Mouse (Mus musculus) E14TG2a.4 (cell line): ENCODE data around the gene Coq8b.
A peak's percentile ranks its signal among the peaks of the same experiment; 100 is the strongest.

Source experiments
- H3K27me3 ChIP-seq: 2 replicates; pipeline ENCODE4 v1.6.1; 2014; ENCODE audit warnings: low read length, control low read depth; ENCODE audit not compliant: insufficient read depth
- H3K36me3 ChIP-seq: 2 replicates; pipeline ENCODE4 v1.6.1; 2014; ENCODE audit warnings: low read length, control low read depth; ENCODE audit not compliant: insufficient read depth
- H3K4me1 ChIP-seq: replicated peaks from 2 replicates; pipeline ENCODE4 v1.6.1; 2014; ENCODE audit warnings: low read depth, low read length, control low read depth
- H3K4me3 ChIP-seq: replicated peaks from 2 replicates; pipeline ENCODE4 v1.5.1; 2014; ENCODE audit warnings: mild to moderate bottlenecking, low read length
- H3K9me3 ChIP-seq: 2 replicates; pipeline ENCODE4 v1.6.1; 2014; ENCODE audit warnings: low read length, control low read depth
- CTCF ChIP-seq: conservative IDR thresholded peaks from 2 replicates; pipeline ENCODE4 v1.5.1; 2014; ENCODE audit warnings: low read length
- NANOG ChIP-seq: IDR thresholded peaks from 2 replicates; pipeline ENCODE4 v1.6.1; 2014; ENCODE audit warnings: borderline replicate concordance, low read length, mixed read lengths
- POU5F1 ChIP-seq: IDR thresholded peaks from 2 replicates; pipeline ENCODE4 v1.6.1; 2014; ENCODE audit warnings: low read length, borderline replicate concordance

Coq8b gene

DNA sequence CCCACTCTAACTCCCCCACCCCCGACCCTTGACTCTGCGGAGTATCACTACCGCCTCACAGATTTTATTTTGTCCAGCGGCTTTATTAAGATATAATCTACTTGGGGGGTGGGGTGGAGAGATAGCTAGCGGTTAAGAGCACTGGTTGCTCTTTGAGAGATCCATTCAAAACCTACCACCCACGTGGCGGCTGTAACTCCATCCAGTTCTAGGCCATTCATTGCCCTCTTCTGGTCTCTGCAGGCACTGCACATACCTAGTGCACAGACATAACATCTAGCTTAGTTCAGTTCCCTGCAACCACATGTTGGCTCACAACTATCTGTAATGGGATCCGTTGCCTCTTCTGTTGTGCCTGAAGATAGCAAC, 52.9 kb downstream of the Coq8b start:
- peaks cover 42% of the 10 kb centered on the region for H3K4me1 ChIP-seq
- peak; percentile 56 for TF ChIP-seq CTCF
- no peak for TF ChIP-seq POU5F1
- TF ChIP-seq NANOG: no peak
- H3K9me3 ChIP-seq: peaks cover 4% of the 10 kb centered on the region; the same call in 1 of the 2 replicates
- H3K4me3 ChIP-seq: peak overlapping the region; percentile 74
- H3K27me3 ChIP-seq: no peaks in the 10 kb centered on the region
- peaks cover 11% of the 10 kb centered on the region for H3K36me3 ChIP-seq

- peaks cover 19% of the 10 kb centered on the region for H3K4me1 ChIP-seq
- peaks cover 4% of the 10 kb centered on the region; the same call in 1 of the 2 replicates for H3K9me3 ChIP-seq
- TF ChIP-seq NANOG: no peak
- peak; percentile 29 for TF ChIP-seq CTCF
- H3K4me3 ChIP-seq: no peak overlapping the region
- no peaks in the 10 kb centered on the region for H3K36me3 ChIP-seq
- H3K27me3 ChIP-seq: no peaks in the 10 kb centered on the region
Measured at GRCm38 (mm10) chr7:27288732-27289131, 55.9 kb downstream of the Coq8b start.

DNA sequence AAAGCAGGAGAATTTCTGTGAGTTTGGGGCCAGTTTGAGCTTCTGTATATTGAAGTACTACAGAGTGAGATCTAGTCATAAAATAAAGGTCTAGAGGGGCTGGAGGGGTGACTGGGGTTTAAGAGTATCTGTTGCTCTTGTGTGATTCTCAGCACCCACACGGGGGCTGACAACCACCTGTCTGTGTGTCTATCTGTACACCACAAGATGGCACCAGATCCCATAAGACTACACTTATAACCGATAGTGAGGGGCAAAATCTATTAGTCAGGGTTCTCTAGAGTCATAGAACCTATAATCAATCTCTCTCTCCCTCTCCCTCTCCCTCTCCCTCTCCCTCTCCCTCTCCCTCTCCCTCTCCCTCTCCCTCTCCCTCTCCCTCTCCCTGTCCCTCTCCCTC, 57.7 kb downstream of the Coq8b start:
- H3K36me3 ChIP-seq: no peaks in the 10 kb centered on the region
- peak; percentile 42 for TF ChIP-seq CTCF
- TF ChIP-seq POU5F1: no peak
- H3K9me3 ChIP-seq: peaks cover 4% of the 10 kb centered on the region; the same call in 1 of the 2 replicates
- H3K27me3 ChIP-seq: no peaks in the 10 kb centered on the region
- H3K4me1 ChIP-seq: peaks cover 5% of the 10 kb centered on the region
- H3K4me3 ChIP-seq: no peak overlapping the region

- Histone ChIP-seq H3K4me1 (no peaks in the 10 kb centered on the region), H3K27me3 (no peaks in the 10 kb centered on the region), H3K36me3 (no peaks in the 10 kb centered on the region), H3K9me3 (peaks cover 4% of the 10 kb centered on the region; the same call in 1 of the 2 replicates), H3K4me3 (no peak overlapping the region)
- TF ChIP-seq NANOG: no peak
- TF ChIP-seq CTCF: no peak
- TF ChIP-seq POU5F1: no peak
Measured at GRCm38 (mm10) chr7:27291795-27292466, 59.1 kb downstream of the Coq8b start.

- Histone ChIP-seq H3K27me3 (no peaks in the 10 kb centered on the region), H3K4me1 (peaks cover 25% of the 10 kb centered on the region), H3K4me3 (no peak overlapping the region), H3K36me3 (no peaks in the 10 kb centered on the region), H3K9me3 (no peaks in the 10 kb centered on the region; the same call in 1 of the 2 replicates)
- TF ChIP-seq CTCF (no peak), NANOG (no peak), POU5F1 (no peak)
Measured at GRCm38 (mm10) chr7:27295956-27296355, 63.1 kb downstream of the Coq8b start.

DNA sequence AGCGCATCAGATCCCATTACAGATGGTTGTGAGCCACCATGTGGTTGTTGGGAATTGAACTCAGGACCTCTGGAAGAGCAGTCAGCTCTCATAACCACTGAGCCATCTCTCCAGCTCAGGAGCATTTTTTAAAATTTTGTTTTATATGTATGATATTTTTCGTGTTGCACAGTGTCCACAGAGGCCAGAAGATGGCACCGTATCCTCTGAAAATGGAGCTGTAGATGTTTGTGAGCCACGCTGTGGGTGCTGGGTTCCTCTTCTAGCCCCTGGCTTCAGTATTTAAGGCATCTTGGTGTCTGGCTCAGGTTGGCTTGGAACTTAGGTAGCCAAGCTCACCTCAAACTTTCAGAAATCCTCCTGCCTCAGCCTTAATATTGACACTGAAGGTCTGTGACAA, 63.7 kb downstream of the Coq8b start:
- peaks cover 25% of the 10 kb centered on the region for H3K4me1 ChIP-seq
- no peak overlapping the region for H3K4me3 ChIP-seq
- H3K27me3 ChIP-seq: no peaks in the 10 kb centered on the region
- TF ChIP-seq NANOG (no peak), CTCF (no peak), POU5F1 (no peak)
- no peaks in the 10 kb centered on the region for H3K36me3 ChIP-seq
- H3K9me3 ChIP-seq: no peaks in the 10 kb centered on the region; the same call in 1 of the 2 replicates

GRCm38 (mm10) chr7:27298033-27298610, 65.3 kb downstream of the Coq8b start:
- Histone ChIP-seq H3K9me3 (no peaks in the 10 kb centered on the region; the same call in 1 of the 2 replicates), H3K4me1 (peaks cover 38% of the 10 kb centered on the region), H3K27me3 (no peaks in the 10 kb centered on the region), H3K4me3 (peak overlapping the region; percentile 35; the same call in 1 of the 2 replicates), H3K36me3 (no peaks in the 10 kb centered on the region)
- TF ChIP-seq POU5F1 (no peak), CTCF (no peak), NANOG (0 out of 2 replicates have a peak, but pooled peaks have one; percentile 6)

DNA sequence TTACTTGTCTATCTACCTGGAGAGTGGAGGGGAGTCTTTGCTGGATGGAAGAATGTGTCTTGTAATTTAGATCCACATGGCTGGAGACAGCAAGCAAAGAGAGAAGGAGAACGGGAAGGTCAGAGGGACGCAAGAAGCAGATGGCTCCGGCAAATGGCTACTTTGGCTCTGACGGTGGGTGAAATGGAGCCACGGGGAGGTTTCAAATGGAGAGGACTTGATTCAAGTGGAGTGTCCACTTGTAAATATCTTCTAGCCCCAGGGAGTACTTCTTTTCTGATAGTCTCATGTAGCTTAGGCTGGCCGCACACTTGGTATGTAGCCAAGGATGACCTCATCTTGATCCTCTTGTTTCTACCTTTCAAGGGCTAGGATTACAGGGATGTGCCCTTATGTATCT, 66.0 kb downstream of the Coq8b start:
- peaks cover 45% of the 10 kb centered on the region for H3K4me1 ChIP-seq
- H3K9me3 ChIP-seq: no peaks in the 10 kb centered on the region; the same call in 1 of the 2 replicates
- peaks cover 4% of the 10 kb centered on the region for H3K36me3 ChIP-seq
- H3K4me3 ChIP-seq: no peak overlapping the region
- no peaks in the 10 kb centered on the region for H3K27me3 ChIP-seq
- TF ChIP-seq NANOG: no peak
- TF ChIP-seq POU5F1: no peak
- TF ChIP-seq CTCF: no peak

GRCm38 (mm10) chr7:27300351-27300750, 67.5 kb downstream of the Coq8b start:
- Histone ChIP-seq H3K27me3 (no peaks in the 10 kb centered on the region), H3K4me1 (peaks cover 61% of the 10 kb centered on the region), H3K4me3 (no peak overlapping the region), H3K9me3 (no peaks in the 10 kb centered on the region; the same call in 1 of the 2 replicates), H3K36me3 (peaks cover 20% of the 10 kb centered on the region)
- TF ChIP-seq CTCF: no peak
- TF ChIP-seq POU5F1: no peak
- no peak for TF ChIP-seq NANOG
